Mouse (Mus musculus) MEL (cell line): ENCODE measurements around the gene Gle1. TPM values are rescaled to one million over a fixed set of nuclear protein-coding genes. Genes with fewer than 3 reads are reported as not detected.

Experiments used
- DNase-seq: peaks from one replicate; pipeline ENCODE4 v3.0.0; 2011; ENCODE audit warnings: low read depth, low spot score
- H3K27ac ChIP-seq: 2 replicates; pipeline ENCODE4 v1.5.1; 2012; ENCODE audit warnings: low read depth, mild to moderate bottlenecking, control low read depth, low read length, moderate library complexity; ENCODE audit not compliant: control insufficient read depth
- H3K27me3 ChIP-seq, 2 experiments: fragments of 150-350 bp in 1 of 2; sonication (generic) in 1 of 2; 2 replicates each; pipeline ENCODE4 v1.6.1; 2012; ENCODE audit warnings: low read length in 2 of 2, mild to moderate bottlenecking in 2 of 2, improper control_type of control experiment in 1 of 2, moderate library complexity in 1 of 2; ENCODE audit not compliant: insufficient read depth in 2 of 2, control insufficient read depth in 1 of 2
- H3K36me3 ChIP-seq, 2 experiments: 2 replicates each; pipeline ENCODE4 v1.6.1; 2012 to 2014; ENCODE audit warnings: low read length in 2 of 2, improper control_type of control experiment in 1 of 2, inconsistent platforms in 1 of 2, mild to moderate bottlenecking in 1 of 2; ENCODE audit not compliant: insufficient read depth in 2 of 2, control insufficient read depth in 1 of 2
- H3K4me1 ChIP-seq, 2 experiments: fragments of 150-350 bp in 1 of 2; sonication (generic) in 1 of 2; 2 replicates each; pipeline ENCODE4 v1.6.1; 2012; ENCODE audit warnings: low read length in 2 of 2, improper control_type of control experiment in 1 of 2, mild to moderate bottlenecking in 1 of 2; ENCODE audit not compliant: insufficient read depth in 2 of 2, control insufficient read depth in 1 of 2
- H3K4me3 ChIP-seq, 2 experiments: fragments of 150-350 bp in 1 of 2; sonication (generic) in 1 of 2; 2 replicates each; pipeline ENCODE4 v1.5.1; 2012; ENCODE audit warnings: low read depth in 2 of 2, low read length in 2 of 2, mild to moderate bottlenecking in 2 of 2, moderate library complexity in 2 of 2, control low read depth in 1 of 2, improper control_type of control experiment in 1 of 2; ENCODE audit not compliant: control insufficient read depth in 1 of 2, insufficient read depth in 1 of 2
- H3K79me2 ChIP-seq: 2 replicates; pipeline ENCODE4 v1.6.1; 2012; ENCODE audit warnings: mild to moderate bottlenecking, low read length, moderate library complexity; ENCODE audit not compliant: control insufficient read depth, poor library complexity, insufficient read depth
- H3K9ac ChIP-seq: 2 replicates; pipeline ENCODE4 v1.6.1; 2012; ENCODE audit warnings: low read depth, mild to moderate bottlenecking, control low read depth, low read length, moderate library complexity; ENCODE audit not compliant: control insufficient read depth, poor library complexity, severe bottlenecking
- H3K9me3 ChIP-seq: fragments of 150-350 bp; sonication (generic); replicated peaks from 2 replicates; pipeline ENCODE4 v1.6.1; 2012; ENCODE audit warnings: mild to moderate bottlenecking, low read length, improper control_type of control experiment, moderate library complexity; ENCODE audit not compliant: insufficient read depth
- CTCF ChIP-seq, 3 experiments: IDR thresholded peaks in 2 of 3; conservative IDR thresholded peaks in 1 of 3; 2 replicates each; pipeline ENCODE4 v1.5.1; 2011 to 2012; ENCODE audit warnings: low read length in 3 of 3, low read depth in 2 of 3, mild to moderate bottlenecking in 2 of 3, improper control_type of control experiment in 1 of 3, inconsistent platforms in 1 of 3, mixed read lengths in 1 of 3, moderate library complexity in 1 of 3; ENCODE audit not compliant: control insufficient read depth in 1 of 3, insufficient read depth in 1 of 3, poor library complexity in 1 of 3, severe bottlenecking in 1 of 3
- E2F4 ChIP-seq: IDR thresholded peaks from 2 replicates; pipeline ENCODE4 v1.6.1; 2011; ENCODE audit warnings: low read depth, low read length, improper control_type of control experiment, borderline replicate concordance
- ELF1 ChIP-seq: IDR thresholded peaks from 2 replicates; pipeline ENCODE4 v1.6.1; 2014; ENCODE audit warnings: low read depth, mild to moderate bottlenecking, inconsistent platforms, low read length, improper control_type of control experiment, moderate library complexity
- GABPA ChIP-seq: IDR thresholded peaks from 2 replicates; pipeline ENCODE4 v1.6.1; 2012; ENCODE audit warnings: low read depth, mild to moderate bottlenecking, inconsistent platforms, low read length, improper control_type of control experiment, moderate library complexity
- HCFC1 ChIP-seq: IDR thresholded peaks from 2 replicates; pipeline ENCODE4 v1.6.1; 2012; ENCODE audit warnings: low read depth, mild to moderate bottlenecking, inconsistent platforms, low read length, improper control_type of control experiment, moderate library complexity
- KAT2A ChIP-seq: conservative IDR thresholded peaks from 2 replicates; pipeline ENCODE4 v1.6.1; 2012; ENCODE audit warnings: low read depth, low read length, improper control_type of control experiment, inconsistent platforms
- MAFK ChIP-seq: IDR thresholded peaks from 2 replicates; pipeline ENCODE4 v1.6.1; 2011; ENCODE audit warnings: low read depth, mild to moderate bottlenecking, low read length, improper control_type of control experiment, borderline replicate concordance
- MAZ ChIP-seq: IDR thresholded peaks from 2 replicates; pipeline ENCODE4 v1.6.1; 2012; ENCODE audit warnings: low read depth, mild to moderate bottlenecking, inconsistent platforms, low read length, improper control_type of control experiment
- MYB ChIP-seq: IDR thresholded peaks from 2 replicates; pipeline ENCODE4 v1.6.1; 2011; ENCODE audit warnings: mild to moderate bottlenecking, low read depth, low read length, improper control_type of control experiment
- NELFE ChIP-seq: IDR thresholded peaks from 2 replicates; pipeline ENCODE4 v1.6.1; 2011; ENCODE audit warnings: low read depth, low read length, improper control_type of control experiment
- NRF1 ChIP-seq: IDR thresholded peaks from 2 replicates; pipeline ENCODE4 v1.6.1; 2014; ENCODE audit warnings: low read depth, mild to moderate bottlenecking, inconsistent platforms, low read length, improper control_type of control experiment, moderate library complexity; ENCODE audit not compliant: poor library complexity, insufficient read depth, severe bottlenecking
- POLR2AphosphoS2 ChIP-seq: IDR thresholded peaks from 2 replicates; pipeline ENCODE4 v1.6.1; 2011; ENCODE audit warnings: low read length, improper control_type of control experiment
- POLR2AphosphoS5 ChIP-seq: IDR thresholded peaks from 2 replicates; pipeline ENCODE4 v1.6.1; 2012; ENCODE audit warnings: low read depth, borderline replicate concordance, mild to moderate bottlenecking, inconsistent platforms, low read length, moderate library complexity, mixed read lengths
- RAD21 ChIP-seq: IDR thresholded peaks from 2 replicates; pipeline ENCODE4 v1.6.1; 2011; ENCODE audit warnings: mild to moderate bottlenecking, low read depth, low read length, improper control_type of control experiment
- SIN3A ChIP-seq: IDR thresholded peaks from 2 replicates; pipeline ENCODE4 v1.6.1; 2012; ENCODE audit warnings: low read length, improper control_type of control experiment, inconsistent platforms
- SMC3 ChIP-seq: IDR thresholded peaks from 2 replicates; pipeline ENCODE4 v1.6.1; 2011; ENCODE audit warnings: low read depth, low read length, improper control_type of control experiment
- TAL1 ChIP-seq: IDR thresholded peaks from 2 replicates; pipeline ENCODE4 v1.6.1; 2012; ENCODE audit warnings: mild to moderate bottlenecking, inconsistent platforms, low read length, moderate library complexity, mixed read lengths
- TBP ChIP-seq: IDR thresholded peaks from 2 replicates; pipeline ENCODE4 v1.8.0; 2011; ENCODE audit warnings: low read depth, low read length, improper control_type of control experiment
- UBTF ChIP-seq: IDR thresholded peaks from 2 replicates; pipeline ENCODE4 v1.6.1; 2012; ENCODE audit warnings: low read depth, mild to moderate bottlenecking, inconsistent platforms, low read length, improper control_type of control experiment, moderate library complexity, borderline replicate concordance; ENCODE audit not compliant: insufficient read depth
- ZKSCAN1 ChIP-seq: IDR thresholded peaks from 2 replicates; pipeline ENCODE4 v1.6.1; 2012; ENCODE audit warnings: low read depth, mild to moderate bottlenecking, inconsistent platforms, low read length, improper control_type of control experiment, moderate library complexity
- polyA plus RNA-seq, 2 experiments: library from polyadenylated mRNA; stranded (reverse) in 1 of 2; unstranded in 1 of 2; fragments of >175 nt in 1 of 2; fragments of >200 nt in 1 of 2; gene quantifications; 2 replicates each; pipeline versions ENCODE4 v1.2.1 to v1.2.4; 2012; ENCODE audit warnings: low replicate concordance in 2 of 2, low read depth in 1 of 2; ENCODE audit not compliant: insufficient read length in 2 of 2, insufficient read depth in 1 of 2, missing spikeins in 1 of 2
- total RNA-seq: library from RNA; depleted of rRNA; stranded (reverse); fragments of 300-350 nt; gene quantifications from 2 replicates; pipeline ENCODE4 v1.2.3, GENCODE M21; 2012

The Gle1 gene
- total and polyA plus RNA-seq, 3 experiments, result 46.1 to 77.0 TPM; not detected in 1

DNA sequence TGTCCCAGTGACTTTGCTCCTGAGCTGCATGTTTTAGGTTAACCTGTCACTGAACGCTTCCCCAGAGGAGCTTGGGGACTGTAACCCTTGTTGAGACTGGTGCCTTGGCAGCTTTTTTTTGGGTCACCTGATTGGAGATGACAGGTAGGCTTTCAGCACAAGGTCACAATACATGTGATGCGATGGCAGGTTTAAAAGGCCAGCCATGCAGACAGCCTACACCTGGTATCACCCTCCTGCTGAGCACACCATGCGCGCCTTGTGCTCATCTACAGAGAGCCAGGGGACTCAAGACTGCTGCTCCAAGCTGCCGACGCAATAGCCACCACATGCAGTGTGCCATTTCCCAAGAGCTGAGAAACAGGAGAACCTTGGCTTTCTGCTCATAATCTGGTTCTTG is 43.5 kb upstream of the Gle1 start:
- H3K27me3 ChIP-seq, result no peaks in the 10 kb centered on the region
- H3K9ac ChIP-seq, result no peak overlapping the region
- H3K36me3 ChIP-seq, result peaks cover 7 to 14% of the 10 kb centered on the region in 2 experiments
- no peaks in the 10 kb centered on the region for H3K9me3 ChIP-seq
- H3K4me3 ChIP-seq, result no peak overlapping the region
- TF ChIP-seq TBP (no peak), UBTF (no peak), NELFE (no peak), RAD21 (no peak), ELF1 (no peak), NRF1 (no peak), MAZ (no peak)
- DNase-seq, result no peak
- peaks cover 14% of the 10 kb centered on the region for H3K79me2 ChIP-seq
- peaks cover 0 to 14% of the 10 kb centered on the region in 2 experiments; a peak in 3 of 4 replicates for H3K4me1 ChIP-seq
- no peak overlapping the region for H3K27ac ChIP-seq

GRCm38 (mm10) chr2:29896071-29896470 is 39.2 kb upstream of the Gle1 start:
- Histone ChIP-seq H3K79me2 (peaks cover 1% of the 10 kb centered on the region), H3K36me3 (peaks cover 0 to 18% of the 10 kb centered on the region in 2 experiments; a peak in 2 of 4 replicates), H3K9me3 (no peaks in the 10 kb centered on the region), H3K4me1 (no peaks in the 10 kb centered on the region), H3K9ac (no peak overlapping the region), H3K27me3 (no peaks in the 10 kb centered on the region), H3K4me3 (no peak overlapping the region), H3K27ac (no peak overlapping the region)
- TF ChIP-seq GABPA, result no peak
- TF ChIP-seq SMC3, result no peak
- TF ChIP-seq TAL1, result no peak
- no peak for TF ChIP-seq MAFK
- TF ChIP-seq E2F4, result no peak
- TF ChIP-seq NRF1, result no peak
- TF ChIP-seq KAT2A, result no peak
- no peak for TF ChIP-seq POLR2AphosphoS2
- no peak for TF ChIP-seq SIN3A
- no peak for TF ChIP-seq CTCF (IDR thresholded peaks at IDR 0.05 in 2 of 3, conservative IDR thresholded peaks at IDR 0.05 in 1 of 3; ENCODE audit: control insufficient read depth in 1 of 3, insufficient read depth in 1 of 3, low read depth in 2 of 3, low read length in 3 of 3, poor library complexity in 1 of 3, severe bottlenecking in 1 of 3)
- TF ChIP-seq MYB, result no peak
- TF ChIP-seq ZKSCAN1, result no peak
- TF ChIP-seq POLR2AphosphoS5, result no peak
- TF ChIP-seq RAD21, result no peak
- no peak for TF ChIP-seq HCFC1
- DNase-seq, result no peak
